Mouse (Mus musculus): Measurements from ENCODE around the gene Cited1.

Gene Cited1

GRCm38 (mm10) chrX:102251937-102252860 lies at the start of gene Cited1:
TSS of gene Cited1 (minus strand) at chrX:102252181.
- peak; percentile 81 for DNase-seq (ENCODE audit: low spot score)

- DNase-seq (ENCODE audit: low spot score): no peak
Observed at GRCm38 (mm10) chrX:102284889-102285288, 32.9 kb upstream of the Cited1 start.

- no peak for DNase-seq (ENCODE audit: low spot score)
Observed at GRCm38 (mm10) chrX:102262620-102263345, 10.8 kb upstream of the Cited1 start.

DNA sequence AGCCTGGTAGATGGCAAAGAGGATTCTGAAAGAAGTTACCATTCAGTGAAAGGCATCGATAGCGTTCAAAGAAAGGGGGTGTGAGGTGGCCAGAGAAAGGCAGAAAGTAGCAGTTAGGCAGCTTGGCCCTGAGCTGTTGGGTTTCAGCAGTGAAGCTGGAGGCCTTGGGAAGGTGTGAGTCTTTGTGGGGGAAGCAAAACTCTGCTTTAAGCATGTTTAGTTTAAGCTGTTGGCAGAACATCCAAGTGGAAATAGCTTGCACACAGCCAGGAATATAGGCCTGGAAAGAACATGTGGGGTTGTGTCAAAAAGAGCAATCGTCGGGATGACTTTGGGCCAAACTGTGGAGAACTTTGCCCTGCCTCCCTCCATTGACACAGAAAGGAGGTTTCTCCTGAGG lies 7.8 kb upstream of the Cited1 start:
- no peak for DNase-seq (ENCODE audit: low spot score)

DNA sequence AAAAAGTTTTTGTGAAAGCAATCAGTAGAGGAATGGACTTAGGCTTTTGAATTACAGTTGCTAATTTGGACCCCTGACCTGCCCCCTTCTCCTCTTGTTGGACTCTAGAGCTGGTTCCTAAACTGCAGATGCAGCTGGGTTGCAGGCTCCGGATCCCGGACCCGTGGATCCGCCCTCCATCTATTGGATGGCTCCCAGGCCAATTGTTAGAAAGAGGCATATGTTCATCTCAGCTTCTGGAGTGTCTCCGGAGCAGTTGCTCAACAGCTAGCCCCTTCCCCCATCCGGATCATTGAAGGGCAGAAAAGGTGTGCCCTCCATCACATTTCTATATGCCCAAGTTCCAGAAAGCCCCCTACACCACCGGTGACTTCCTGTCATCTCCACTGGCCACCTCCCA lies 1.9 kb upstream of the Cited1 start:
- peak; percentile 7 for DNase-seq (ENCODE audit: low spot score)

- peak; percentile 17 for DNase-seq (ENCODE audit: low spot score)
Observed at GRCm38 (mm10) chrX:102251221-102251936, 602 bp downstream of the Cited1 start.

DNA sequence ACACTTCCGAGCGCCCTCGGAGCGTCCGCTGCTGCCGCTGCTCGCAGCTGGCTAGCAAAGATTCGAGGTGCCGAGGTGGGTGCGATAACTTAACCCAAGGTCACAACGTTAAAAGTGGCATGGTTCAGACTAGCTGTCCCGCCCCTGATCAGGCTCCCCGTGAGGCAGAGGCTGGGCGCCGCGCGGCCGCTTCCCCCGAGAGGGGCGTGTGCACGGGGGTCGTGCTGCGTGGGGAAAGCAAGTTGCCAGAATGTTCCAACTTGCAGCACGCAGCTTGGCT lies 1.1 kb downstream of the Cited1 start:
- DNase-seq (ENCODE audit: low spot score): peak; percentile 53

GRCm38 (mm10) chrX:102250150-102250890 lies 1.7 kb downstream of the Cited1 start:
- DNase-seq (ENCODE audit: low spot score): peak; percentile 13

DNA sequence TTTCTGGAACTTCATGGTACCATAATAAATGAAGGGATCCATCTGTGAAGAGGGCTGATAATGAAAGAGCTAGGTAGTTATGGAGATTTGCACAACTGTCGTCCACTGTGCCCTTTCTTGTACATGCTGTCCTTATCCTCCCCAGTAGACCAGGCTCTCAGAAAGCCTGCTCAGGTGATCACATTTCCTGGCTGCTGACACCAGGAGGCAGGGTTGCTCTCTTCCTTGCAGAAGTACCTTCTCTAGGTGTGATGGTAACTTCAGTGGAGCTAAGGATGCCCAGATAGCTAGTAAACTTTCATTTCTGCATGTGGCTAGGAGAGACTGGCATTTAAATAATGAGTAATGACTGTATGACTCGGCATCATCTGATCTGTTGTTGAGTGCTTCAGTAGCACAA lies 7.6 kb downstream of the Cited1 start:
- DNase-seq (ENCODE audit: low spot score): no peak

- peak; percentile 32 for DNase-seq (ENCODE audit: low spot score)
Observed at GRCm38 (mm10) chrX:102219126-102219525, 32.9 kb downstream of the Cited1 start.

- DNase-seq (ENCODE audit: low spot score): peak; percentile 38
Observed at GRCm38 (mm10) chrX:102215356-102215755, 36.6 kb downstream of the Cited1 start.
